Mouse (Mus musculus) ES-E14 (cell line): Measurements from ENCODE around the gene Sox12.
"Not testable (repeated sequence)": the region's sequence is repeated elsewhere in the genome, so short reads cannot be mapped to it uniquely, and the experiment has no call there.

Experiments used
- MAFK ChIP-seq: IDR thresholded peaks from 2 replicates; pipeline ENCODE4 v1.6.1; 2014; ENCODE audit warnings: mild to moderate bottlenecking, low read depth, low read length, inconsistent platforms; ENCODE audit not compliant: insufficient read depth
- ZC3H11A ChIP-seq: IDR thresholded peaks from 2 replicates; pipeline ENCODE4 v1.6.1; 2012; ENCODE audit warnings: low read depth, mild to moderate bottlenecking, inconsistent platforms, low read length, borderline replicate concordance

DNA sequence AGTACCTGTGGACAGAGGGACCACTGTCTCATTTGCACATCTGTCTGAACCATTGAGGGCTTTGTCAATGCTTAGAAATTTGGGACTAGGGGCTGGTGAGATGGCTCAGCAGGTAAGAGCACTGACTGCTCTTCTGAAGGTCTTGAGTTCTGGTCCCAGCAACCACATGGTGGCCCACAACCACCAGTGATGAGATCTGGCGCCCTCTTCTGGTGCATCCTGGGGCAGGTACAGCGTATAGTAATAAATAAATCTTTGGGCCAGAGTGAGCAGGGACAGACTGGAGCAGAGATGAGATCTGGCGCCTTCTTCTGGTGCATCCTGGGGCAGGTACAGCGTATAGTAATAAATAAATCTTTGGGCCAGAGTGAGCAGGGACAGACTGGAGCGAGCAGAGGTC lies 38.9 kb downstream of the Sox12 start:
- not testable (repeated sequence) for TF ChIP-seq ZC3H11A, MAFK
